Mouse (Mus musculus): Measurements from ENCODE around the gene Chst14.

Chst14 gene

GRCm38 (mm10) chr2:118963676-118964012 is 37.3 kb downstream of the Chst14 start:
- no peak for DNase-seq (ENCODE audit: low spot score in 2 of 2)

DNA sequence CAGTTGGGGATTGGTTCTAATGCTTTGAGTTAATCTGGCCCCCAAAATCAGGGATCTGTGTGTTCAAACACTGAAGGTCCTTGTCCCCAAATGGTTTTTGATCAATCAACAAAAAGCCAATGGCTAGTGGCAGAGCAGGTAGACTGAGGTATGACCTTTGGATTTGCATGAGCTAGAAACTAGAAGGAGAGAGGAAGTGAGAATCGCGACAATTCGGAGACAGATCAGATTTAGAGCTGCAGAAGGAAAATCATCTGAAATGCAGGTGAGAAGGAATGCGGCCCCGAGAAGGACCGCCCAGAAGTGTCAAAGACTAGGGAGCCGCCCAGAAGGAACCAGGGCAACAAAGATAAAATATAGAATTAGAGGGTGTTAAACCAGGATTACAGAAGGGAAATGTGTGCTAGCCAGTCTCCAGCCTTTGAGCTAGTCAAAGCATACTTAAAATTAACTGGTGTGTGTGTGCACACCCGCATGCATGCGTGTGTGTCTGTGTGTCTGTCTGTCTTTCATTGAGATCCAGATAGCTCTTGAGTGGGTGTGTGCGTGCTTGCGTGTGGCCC is 43.4 kb downstream of the Chst14 start:
- DNase-seq (ENCODE audit: low spot score in 2 of 2), result no peak

DNA sequence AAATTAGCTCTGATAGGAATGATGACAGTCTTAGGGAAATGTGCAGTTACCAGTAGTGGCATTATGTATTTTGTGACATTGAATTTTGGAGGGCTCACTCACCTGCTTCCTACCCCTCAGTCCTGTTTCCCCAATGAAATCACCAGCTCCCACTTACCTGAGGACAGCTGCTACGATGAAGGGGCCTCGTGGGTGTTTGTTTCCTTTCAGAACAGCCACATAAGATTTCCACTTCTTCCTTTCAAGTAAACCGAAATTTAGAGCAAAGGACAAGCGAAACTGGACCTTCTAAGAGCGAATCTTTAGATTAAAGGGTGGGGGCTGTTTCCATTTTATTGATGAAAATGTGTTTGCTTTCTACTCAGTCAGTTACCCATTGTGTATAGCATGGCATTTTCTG is 45.8 kb downstream of the Chst14 start:
- DNase-seq (ENCODE audit: low spot score in 2 of 2), result no peak

- peak; percentile 76 to 86 for DNase-seq (ENCODE audit: low spot score in 2 of 2)
Measured at GRCm38 (mm10) chr2:118972687-118973376, 46.5 kb downstream of the Chst14 start.

DNA sequence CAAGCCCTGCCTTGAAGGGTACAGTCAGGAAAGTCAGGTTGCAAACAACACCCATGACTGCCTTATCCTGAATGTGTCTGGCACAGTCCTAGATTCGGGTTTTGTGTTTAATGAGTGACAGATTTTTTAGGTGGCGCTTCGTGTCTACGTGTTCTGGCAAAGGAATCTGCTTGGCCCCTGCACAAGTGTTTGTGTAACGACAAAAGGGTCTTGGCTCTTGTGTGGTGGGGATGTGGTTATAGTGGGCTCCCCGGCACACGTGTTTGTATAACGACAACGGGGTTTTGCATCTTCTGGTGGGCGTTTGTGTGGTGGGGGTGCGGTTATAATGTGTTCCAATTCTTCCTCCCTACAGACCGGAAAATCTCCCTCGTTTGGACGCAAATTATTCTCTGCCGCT is 49.6 kb downstream of the Chst14 start:
- DNase-seq (ENCODE audit: low spot score in 2 of 2), result no peak

DNA sequence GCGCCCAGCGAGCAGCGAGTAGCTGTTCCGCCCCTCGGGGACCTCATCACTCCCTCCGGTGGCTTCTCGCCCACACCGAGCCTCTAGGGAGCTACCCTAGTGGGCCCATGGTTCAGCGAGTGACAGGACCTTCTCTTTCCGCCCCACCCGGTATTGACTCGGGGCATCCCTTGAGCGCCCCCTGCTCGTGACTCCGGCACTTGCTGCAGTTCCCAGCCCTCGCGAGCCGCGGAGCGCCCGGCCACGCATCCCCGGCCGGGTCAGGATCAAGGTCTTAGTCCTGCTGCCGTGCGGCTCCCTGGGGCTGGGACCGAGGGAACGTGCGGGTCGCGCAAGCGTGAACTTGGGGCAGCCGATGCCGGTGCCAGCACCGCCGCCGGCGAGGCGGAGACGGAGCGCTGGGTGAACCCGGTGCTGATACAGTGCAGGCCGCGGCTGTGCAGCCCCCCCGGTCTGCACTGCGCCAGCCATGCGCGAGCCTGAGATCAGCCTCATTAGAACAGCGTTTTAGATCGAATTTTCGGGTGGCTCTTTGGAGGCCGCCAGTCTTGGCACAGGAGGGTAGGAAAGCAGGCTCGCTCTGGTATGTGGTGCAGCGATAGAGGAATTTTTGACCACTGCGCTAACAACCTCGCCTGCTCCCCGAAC is 50.1 kb downstream of the Chst14 start:
- DNase-seq (ENCODE audit: low spot score in 2 of 2), result peak; percentile 79 to 84

DNA sequence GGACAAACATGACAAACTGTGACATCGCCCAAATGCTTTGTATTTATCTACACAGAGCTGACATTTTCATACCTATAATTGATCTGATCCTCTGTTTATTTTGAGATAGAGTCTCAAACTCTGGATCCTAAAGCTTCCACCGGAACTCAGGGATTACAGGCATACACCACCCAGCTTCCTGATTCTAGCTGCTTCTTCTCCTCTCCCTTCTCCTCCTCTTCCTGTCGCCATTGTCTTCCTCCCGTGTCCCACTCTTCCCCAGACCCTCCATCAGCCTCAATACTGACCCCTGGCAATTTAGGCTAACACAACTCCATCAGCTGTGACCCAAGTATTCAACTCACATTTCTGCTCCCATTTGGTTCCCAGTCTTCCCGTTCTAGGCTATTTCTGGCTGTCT is 50.6 kb downstream of the Chst14 start:
- no peak for DNase-seq (ENCODE audit: low spot score in 2 of 2)

DNA sequence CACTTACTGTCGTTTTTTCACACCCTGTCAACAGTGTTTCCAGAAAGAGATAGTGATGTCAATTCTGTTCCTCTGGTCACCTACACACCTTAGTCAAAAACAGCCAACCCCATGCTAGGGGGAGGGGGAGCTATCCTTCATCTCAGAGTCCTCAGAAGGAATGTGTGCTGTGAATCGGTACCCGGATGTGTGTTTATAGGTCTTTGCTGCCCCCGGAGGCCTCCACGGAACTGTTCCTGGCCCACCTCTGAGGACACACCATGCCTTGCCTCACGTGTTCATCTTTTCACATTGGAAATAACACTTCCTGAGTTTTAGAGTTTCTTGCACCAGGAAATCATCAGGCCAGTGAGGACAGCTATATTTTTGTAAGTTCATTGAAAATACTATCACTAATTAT is 51.8 kb downstream of the Chst14 start:
- no peak for DNase-seq (ENCODE audit: low spot score in 2 of 2)

Data from urinary bladder, postnatal 36 days (tissue).